Mouse (Mus musculus) heart, postnatal 0 days (tissue): ENCODE data around the gene Gpm6a.

Experiments used
- CTCF ChIP-seq: IDR thresholded peaks from 2 replicates; pipeline ENCODE4 v1.5.1; 2016; ENCODE audit warnings: antibody characterized with exemption, control low read depth, low read depth
- EP300 ChIP-seq: IDR thresholded peaks from 2 replicates; pipeline ENCODE4 v1.6.1; 2016; ENCODE audit warnings: antibody characterized with exemption, low read depth

DNA sequence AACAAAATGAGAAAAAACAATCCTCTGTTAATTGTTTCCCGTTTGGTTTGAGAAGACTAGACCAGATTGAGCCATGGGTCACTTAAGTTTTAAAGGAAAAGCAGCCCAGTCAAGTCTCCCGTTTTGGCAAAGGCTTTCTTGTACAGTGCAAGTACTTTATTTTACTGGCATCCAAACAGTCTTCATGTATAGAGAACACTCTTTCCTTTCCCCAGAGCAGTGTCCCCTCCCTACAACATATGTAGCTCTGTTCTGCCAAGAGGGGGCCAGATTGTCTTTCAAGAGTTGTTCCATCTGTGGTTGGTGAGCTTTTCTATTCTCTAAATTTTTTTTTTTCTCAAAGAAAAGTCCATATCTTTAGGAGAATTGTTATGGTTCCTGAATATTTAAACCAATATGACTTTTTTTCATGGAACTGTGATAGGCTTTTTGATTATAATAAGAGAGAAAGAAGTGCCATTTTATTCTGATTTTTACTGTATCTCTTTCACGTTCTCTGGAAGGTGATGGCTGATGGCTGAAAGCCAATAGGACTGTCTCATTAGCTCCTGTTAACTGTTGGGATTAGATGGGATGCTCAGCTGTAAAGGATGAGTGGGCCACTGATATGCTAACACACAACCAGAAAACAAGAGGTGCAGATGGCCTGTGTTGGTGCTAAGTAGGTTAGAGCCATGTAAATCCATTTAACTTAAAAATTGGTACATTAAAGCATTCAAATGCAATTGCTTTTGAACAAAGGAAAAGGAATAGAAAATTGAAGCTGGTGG is 37.4 kb downstream of the Gpm6a start:
- TF ChIP-seq CTCF: no peak
- TF ChIP-seq EP300: no peak
